19 mouse cellular contexts compared by ENCODE assay signal in genomic region chr4:12285983-12286382, GRCm38 (mm10).
DNase-seq lines count a peak whose midpoint lies in the region; ATAC-seq and TF ChIP-seq lines count a peak whose summit lies in the region.
"Had no signal": no experiment of that assay in that cellular context is flagged by ENCODE, and none has a peak within 500 bp of the region (broad histone marks: within the 10 kb centered on the region; RNA-seq: fewer than 3 reads in every experiment).

No protein-coding gene starts in this region.

- DNase-seq in hindbrain, embryonic 11.5 days (ENCODE audit: low spot score), result no peak
- DNase-seq in hindbrain, postnatal 0 days (ENCODE audit: low spot score), result no peak
- DNase-seq in midbrain, postnatal 0 days (ENCODE audit: low spot score), result no peak
- DNase-seq: adrenal gland, adult 2 months; adrenal gland, postnatal 25 days; cerebellum, adult 18-20 months; cerebellum, adult 9-11 months; cerebellum, postnatal 36 days; gastrocnemius, postnatal 10 days; heart, postnatal 36 days had no signal

- H3K4me1 ChIP-seq in hindbrain, embryonic 11.5 days (replicated peaks; ENCODE audit: control insufficient read depth, insufficient read depth, low read length), result no peaks in the 10 kb centered on the region
- H3K4me1 ChIP-seq in hindbrain, postnatal 0 days (ENCODE audit: insufficient read depth, low read length), result no peaks in the 10 kb centered on the region
- 0 out of 2 replicates have a peak, but pooled peaks cover 2% of the 10 kb centered on the region for H3K4me1 ChIP-seq in midbrain, embryonic 12.5 days
- no peaks in the 10 kb centered on the region for H3K4me1 ChIP-seq in midbrain, postnatal 0 days (ENCODE audit: insufficient read depth, low read length)
- 0 out of 2 replicates have a peak, but pooled peaks cover 3% of the 10 kb centered on the region for H3K4me1 ChIP-seq in midbrain, embryonic 15.5 days
- H3K4me1 ChIP-seq in neural tube, embryonic 15.5 days, result no peaks in the 10 kb centered on the region
- H3K4me1 ChIP-seq in kidney, embryonic 14.5 days (ENCODE audit: control insufficient read depth, insufficient read depth, low read length), result no peaks in the 10 kb centered on the region
- H3K4me1 ChIP-seq: embryonic facial prominence, embryonic 13.5 days; heart, embryonic 12.5 days; hindbrain, embryonic 15.5 days had no signal

- no peaks in the 10 kb centered on the region for H3K36me3 ChIP-seq in hindbrain, embryonic 11.5 days (ENCODE audit: control insufficient read depth, insufficient read depth, low read length)
- no peaks in the 10 kb centered on the region for H3K36me3 ChIP-seq in hindbrain, postnatal 0 days (ENCODE audit: insufficient read depth, low read length)
- H3K36me3 ChIP-seq in midbrain, embryonic 12.5 days, result no peaks in the 10 kb centered on the region
- H3K36me3 ChIP-seq in midbrain, postnatal 0 days (ENCODE audit: insufficient read depth, low read length), result no peaks in the 10 kb centered on the region
- H3K36me3 ChIP-seq in midbrain, embryonic 15.5 days (replicated peaks), result no peaks in the 10 kb centered on the region
- H3K36me3 ChIP-seq in neural tube, embryonic 15.5 days, result no peaks in the 10 kb centered on the region
- no peaks in the 10 kb centered on the region for H3K36me3 ChIP-seq in kidney, embryonic 14.5 days (ENCODE audit: control insufficient read depth, insufficient read depth, low read length)
- H3K36me3 ChIP-seq: embryonic facial prominence, embryonic 13.5 days; forebrain, embryonic 15.5 days; heart, embryonic 12.5 days; hindbrain, embryonic 15.5 days had no signal

- no peak overlapping the region for H3K4me2 ChIP-seq in hindbrain, embryonic 11.5 days (replicated peaks; ENCODE audit: low read depth, low read length)
- no peak overlapping the region for H3K4me2 ChIP-seq in hindbrain, postnatal 0 days (ENCODE audit: low read depth, low read length)
- H3K4me2 ChIP-seq in midbrain, embryonic 12.5 days (replicated peaks), result no peak overlapping the region
- H3K4me2 ChIP-seq in midbrain, postnatal 0 days (ENCODE audit: low read depth, low read length, poor library complexity, severe bottlenecking), result no peak overlapping the region
- no peak overlapping the region for H3K4me2 ChIP-seq in midbrain, embryonic 15.5 days
- no peak overlapping the region for H3K4me2 ChIP-seq in neural tube, embryonic 15.5 days
- H3K4me2 ChIP-seq in kidney, embryonic 14.5 days (replicated peaks; ENCODE audit: low read depth, low read length), result no peak overlapping the region
- H3K4me2 ChIP-seq: embryonic facial prominence, embryonic 13.5 days; forebrain, embryonic 15.5 days; heart, embryonic 12.5 days; hindbrain, embryonic 15.5 days had no signal

- no peak for TF ChIP-seq CTCF in hindbrain, postnatal 0 days (IDR thresholded peaks at IDR 0.05; ENCODE audit: low read depth)
- TF ChIP-seq CTCF in midbrain, postnatal 0 days (IDR thresholded peaks at IDR 0.05), result no peak

- H3K4me3 ChIP-seq in hindbrain, embryonic 11.5 days (ENCODE audit: low read depth, low read length), result no peak overlapping the region
- no peak overlapping the region for H3K4me3 ChIP-seq in hindbrain, postnatal 0 days (ENCODE audit: low read length)
- no peak overlapping the region for H3K4me3 ChIP-seq in midbrain, embryonic 12.5 days
- H3K4me3 ChIP-seq in midbrain, postnatal 0 days (ENCODE audit: low read depth, low read length), result no peak overlapping the region
- no peak overlapping the region for H3K4me3 ChIP-seq in midbrain, embryonic 15.5 days
- H3K4me3 ChIP-seq in neural tube, embryonic 15.5 days (replicated peaks), result no peak overlapping the region
- H3K4me3 ChIP-seq in kidney, embryonic 14.5 days (ENCODE audit: low read length), result no peak overlapping the region
- H3K4me3 ChIP-seq: embryonic facial prominence, embryonic 13.5 days; forebrain, embryonic 15.5 days; heart, embryonic 12.5 days; hindbrain, embryonic 15.5 days had no signal

- no peaks in the 10 kb centered on the region for H3K9me3 ChIP-seq in hindbrain, embryonic 11.5 days (ENCODE audit: control insufficient read depth, low read length)
- H3K9me3 ChIP-seq in hindbrain, postnatal 0 days (ENCODE audit: low read length), result no peaks in the 10 kb centered on the region
- no peaks in the 10 kb centered on the region for H3K9me3 ChIP-seq in midbrain, embryonic 12.5 days
- no peaks in the 10 kb centered on the region for H3K9me3 ChIP-seq in midbrain, postnatal 0 days (ENCODE audit: low read length)
- H3K9me3 ChIP-seq in midbrain, embryonic 15.5 days, result no peaks in the 10 kb centered on the region
- H3K9me3 ChIP-seq in neural tube, embryonic 15.5 days (replicated peaks), result no peaks in the 10 kb centered on the region
- H3K9me3 ChIP-seq in kidney, embryonic 14.5 days (ENCODE audit: control insufficient read depth, low read length), result no peaks in the 10 kb centered on the region
- H3K9me3 ChIP-seq: forebrain, embryonic 15.5 days; heart, embryonic 12.5 days; hindbrain, embryonic 15.5 days had no signal

- peak; percentile 65 for ATAC-seq in hindbrain, embryonic 11.5 days (ENCODE audit: low FRiP score)
- ATAC-seq in hindbrain, postnatal 0 days, result no peak
- ATAC-seq in midbrain, embryonic 12.5 days (ENCODE audit: low FRiP score, low read depth), result peak; percentile 80
- ATAC-seq in midbrain, postnatal 0 days (ENCODE audit: low FRiP score), result no peak
- ATAC-seq in midbrain, embryonic 15.5 days (replicated peaks), result 0 out of 2 replicates have a peak, but pooled peaks have one; percentile 54
- peak; percentile 65; the same call in 1 of the 2 replicates for ATAC-seq in neural tube, embryonic 15.5 days (ENCODE audit: low FRiP score)
- no peak for ATAC-seq in kidney, embryonic 14.5 days (ENCODE audit: low FRiP score, low TSS enrichment)
- ATAC-seq: forebrain, embryonic 15.5 days had no signal

- H3K9ac ChIP-seq in hindbrain, embryonic 11.5 days (ENCODE audit: low read depth, low read length), result no peak overlapping the region
- H3K9ac ChIP-seq in hindbrain, postnatal 0 days (replicated peaks; ENCODE audit: low read length), result no peak overlapping the region
- H3K9ac ChIP-seq in midbrain, embryonic 12.5 days (replicated peaks), result no peak overlapping the region
- H3K9ac ChIP-seq in midbrain, postnatal 0 days (replicated peaks; ENCODE audit: low read length, poor library complexity, severe bottlenecking), result no peak overlapping the region
- H3K9ac ChIP-seq in midbrain, embryonic 15.5 days, result no peak overlapping the region
- no peak overlapping the region for H3K9ac ChIP-seq in neural tube, embryonic 15.5 days (replicated peaks)
- H3K9ac ChIP-seq in kidney, embryonic 14.5 days (ENCODE audit: low read depth, low read length), result no peak overlapping the region
- H3K9ac ChIP-seq: embryonic facial prominence, embryonic 13.5 days; forebrain, embryonic 15.5 days; heart, embryonic 12.5 days; hindbrain, embryonic 15.5 days had no signal

- no peaks in the 10 kb centered on the region for H3K27me3 ChIP-seq in hindbrain, embryonic 11.5 days (ENCODE audit: control insufficient read depth, insufficient read depth, low read length)
- H3K27me3 ChIP-seq in hindbrain, postnatal 0 days (ENCODE audit: insufficient read depth, low read length), result no peaks in the 10 kb centered on the region
- H3K27me3 ChIP-seq in midbrain, embryonic 12.5 days, result no peaks in the 10 kb centered on the region
- H3K27me3 ChIP-seq in midbrain, postnatal 0 days (ENCODE audit: insufficient read depth, low read length), result no peaks in the 10 kb centered on the region
- no peaks in the 10 kb centered on the region for H3K27me3 ChIP-seq in midbrain, embryonic 15.5 days (replicated peaks)
- no peaks in the 10 kb centered on the region for H3K27me3 ChIP-seq in neural tube, embryonic 15.5 days (replicated peaks)
- H3K27me3 ChIP-seq in kidney, embryonic 14.5 days (ENCODE audit: control insufficient read depth, insufficient read depth, low read length), result no peaks in the 10 kb centered on the region
- H3K27me3 ChIP-seq: CH12.LX; embryonic facial prominence, embryonic 13.5 days; forebrain, embryonic 15.5 days; heart, embryonic 12.5 days; hindbrain, embryonic 15.5 days had no signal

- H3K27ac ChIP-seq in hindbrain, embryonic 11.5 days (ENCODE audit: low read depth, low read length), result no peak overlapping the region
- no peak overlapping the region for H3K27ac ChIP-seq in hindbrain, postnatal 0 days
- H3K27ac ChIP-seq in midbrain, embryonic 12.5 days (replicated peaks), result no peak overlapping the region
- no peak overlapping the region for H3K27ac ChIP-seq in midbrain, postnatal 0 days (ENCODE audit: low read depth, low read length)
- no peak overlapping the region for H3K27ac ChIP-seq in midbrain, embryonic 15.5 days
- 0 out of 2 replicates have a peak overlapping the region, but pooled peaks have one; percentile 33 for H3K27ac ChIP-seq in neural tube, embryonic 15.5 days (replicated peaks)
- H3K27ac ChIP-seq in kidney, embryonic 14.5 days (ENCODE audit: low read depth, low read length), result no peak overlapping the region
- H3K27ac ChIP-seq: embryonic facial prominence, embryonic 13.5 days; hindbrain, embryonic 15.5 days had no signal

Comparison
In these comparisons a context has a peak if more than half of its experiments do, and no peak if none do; other contexts are left out.
1. ATAC-seq: peak in hindbrain, embryonic 11.5 days (single experiment), midbrain, embryonic 12.5 days (single experiment), midbrain, embryonic 15.5 days (single experiment) and neural tube, embryonic 15.5 days (single experiment); none in hindbrain, postnatal 0 days (single experiment), midbrain, postnatal 0 days (single experiment) and kidney, embryonic 14.5 days (single experiment).